Mouse (Mus musculus): Measurements from ENCODE around the gene Spata7. TPM values are rescaled to one million over a fixed set of nuclear protein-coding genes. Genes with fewer than 3 reads are reported as not detected.

Gene Spata7
- polyA plus RNA-seq, 1 experiment from 2014 or later: 14.7 TPM

GRCm38 (mm10) chr12:98683574-98683973 lies 55.6 kb downstream of the Spata7 start:
- WGBS: 20% methylated on average over 6 of the region's 6 CpGs
- H3K4me3 ChIP-seq (ENCODE audit: low read length): no peak overlapping the region
- no peaks in the 10 kb centered on the region for H3K9me3 ChIP-seq (ENCODE audit: low read length)
- ATAC-seq (ENCODE audit: low FRiP score, low TSS enrichment): peak; percentile 57
- H3K27ac ChIP-seq (ENCODE audit: low read length): no peak overlapping the region
- H3K4me1 ChIP-seq (ENCODE audit: insufficient read depth, low read length): peaks cover 3% of the 10 kb centered on the region; the same call in 1 of the 2 replicates
- no peak overlapping the region for H3K9ac ChIP-seq (replicated peaks; ENCODE audit: low read length)
- peak overlapping the region; percentile 2; the same call in 1 of the 2 replicates for H3K4me2 ChIP-seq (replicated peaks; ENCODE audit: low read depth, low read length)
- peaks cover 30% of the 10 kb centered on the region for H3K36me3 ChIP-seq (ENCODE audit: insufficient read depth, low read length)
- no peaks in the 10 kb centered on the region for H3K27me3 ChIP-seq (ENCODE audit: insufficient read depth, low read length)

DNA sequence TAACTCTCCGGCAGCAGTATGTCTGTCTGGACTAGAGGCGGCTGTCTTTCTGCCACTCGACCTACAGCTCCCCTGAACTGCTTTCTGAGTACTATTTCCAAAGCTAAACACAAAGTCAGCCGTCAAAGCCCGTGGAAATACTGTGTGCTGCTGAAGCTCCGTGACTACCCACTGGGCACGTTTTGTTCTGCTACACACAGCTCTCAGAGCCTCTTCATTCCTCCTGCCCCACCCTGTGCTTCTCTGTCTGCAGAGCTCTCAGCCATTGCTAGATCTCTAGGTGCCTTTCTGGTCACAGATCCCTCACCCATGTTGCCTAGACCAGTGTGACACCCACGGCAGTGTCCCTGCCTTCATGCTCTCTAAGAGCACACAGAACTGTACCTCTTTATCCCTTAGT lies 62.3 kb downstream of the Spata7 start:
- H3K4me2 ChIP-seq (replicated peaks; ENCODE audit: low read depth, low read length): no peak overlapping the region
- no peaks in the 10 kb centered on the region for H3K4me1 ChIP-seq (ENCODE audit: insufficient read depth, low read length)
- no peak for ATAC-seq (ENCODE audit: low FRiP score, low TSS enrichment)
- H3K9me3 ChIP-seq (ENCODE audit: low read length): no peaks in the 10 kb centered on the region
- peaks cover 36% of the 10 kb centered on the region for H3K36me3 ChIP-seq (ENCODE audit: insufficient read depth, low read length)
- H3K27me3 ChIP-seq (ENCODE audit: insufficient read depth, low read length): no peaks in the 10 kb centered on the region
- H3K27ac ChIP-seq (ENCODE audit: low read length): no peak overlapping the region
- no peak overlapping the region for H3K4me3 ChIP-seq (ENCODE audit: low read length)
- 83% methylated on average over 8 of the region's 8 CpGs for WGBS
- no peak overlapping the region for H3K9ac ChIP-seq (replicated peaks; ENCODE audit: low read length)

DNA sequence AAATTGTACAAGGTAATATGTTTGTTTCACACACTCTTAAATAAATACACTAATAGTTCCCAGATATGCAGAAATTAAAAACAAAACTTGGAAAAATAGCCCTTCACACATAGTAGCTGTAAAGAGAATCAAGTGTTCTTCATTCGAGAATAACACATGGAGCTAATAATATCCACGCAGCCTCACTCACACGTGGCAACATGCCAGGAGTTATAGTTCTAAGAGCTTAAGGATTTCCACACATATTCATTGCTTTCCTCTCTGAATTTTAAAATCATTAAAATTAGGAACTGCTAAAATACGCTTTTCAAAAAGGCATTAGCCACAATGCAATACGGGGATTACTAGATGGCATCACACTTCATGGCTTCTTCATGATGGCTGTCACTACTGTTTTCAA lies 69.2 kb downstream of the Spata7 start:
- Histone ChIP-seq H3K4me1 (ENCODE audit: insufficient read depth, low read length) (no peaks in the 10 kb centered on the region), H3K27me3 (ENCODE audit: insufficient read depth, low read length) (no peaks in the 10 kb centered on the region), H3K9me3 (ENCODE audit: low read length) (no peaks in the 10 kb centered on the region), H3K36me3 (ENCODE audit: insufficient read depth, low read length) (peaks cover 13% of the 10 kb centered on the region; the same call in 1 of the 2 replicates), H3K9ac (replicated peaks; ENCODE audit: low read length) (no peak overlapping the region), H3K4me3 (ENCODE audit: low read length) (no peak overlapping the region), H3K27ac (ENCODE audit: low read length) (no peak overlapping the region), H3K4me2 (replicated peaks; ENCODE audit: low read depth, low read length) (no peak overlapping the region)
- ATAC-seq (ENCODE audit: low FRiP score, low TSS enrichment): no peak
- 90% methylated on average over 5 of the region's 5 CpGs for WGBS

GRCm38 (mm10) chr12:98701564-98701963 lies 73.6 kb downstream of the Spata7 start:
- no peak overlapping the region for H3K9ac ChIP-seq (replicated peaks; ENCODE audit: low read length)
- H3K4me3 ChIP-seq (ENCODE audit: low read length): no peak overlapping the region
- H3K4me2 ChIP-seq (replicated peaks; ENCODE audit: low read depth, low read length): no peak overlapping the region
- no peaks in the 10 kb centered on the region for H3K4me1 ChIP-seq (ENCODE audit: insufficient read depth, low read length)
- WGBS: 92% methylated on average over 9 of the region's 9 CpGs
- H3K9me3 ChIP-seq (ENCODE audit: low read length): no peaks in the 10 kb centered on the region
- ATAC-seq (ENCODE audit: low FRiP score, low TSS enrichment): no peak
- H3K36me3 ChIP-seq (ENCODE audit: insufficient read depth, low read length): peaks cover 17% of the 10 kb centered on the region; the same call in 1 of the 2 replicates
- H3K27me3 ChIP-seq (ENCODE audit: insufficient read depth, low read length): no peaks in the 10 kb centered on the region
- H3K27ac ChIP-seq (ENCODE audit: low read length): no peak overlapping the region

DNA sequence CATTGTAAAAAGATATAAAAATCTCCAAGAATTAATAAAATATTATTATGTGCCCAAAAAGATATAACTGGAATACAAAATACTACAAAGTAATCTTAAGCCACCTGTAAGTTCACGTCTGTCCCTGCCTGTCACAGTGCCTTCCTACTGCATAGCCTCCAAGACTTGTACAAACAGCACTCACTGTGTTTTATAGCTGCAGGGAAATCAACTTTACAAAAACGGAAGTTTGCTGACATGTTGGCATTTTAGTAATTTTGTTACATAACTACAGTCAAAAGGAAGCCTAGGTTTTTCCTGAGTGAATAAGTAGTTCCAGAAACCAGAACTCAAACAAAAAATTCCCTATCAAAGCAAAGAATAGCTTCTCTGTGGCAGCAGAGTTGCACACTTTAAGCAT lies 75.6 kb downstream of the Spata7 start:
- no peak overlapping the region for H3K27ac ChIP-seq (ENCODE audit: low read length)
- no peak overlapping the region for H3K4me3 ChIP-seq (ENCODE audit: low read length)
- H3K9ac ChIP-seq (replicated peaks; ENCODE audit: low read length): no peak overlapping the region
- no peaks in the 10 kb centered on the region for H3K9me3 ChIP-seq (ENCODE audit: low read length)
- peaks cover 12% of the 10 kb centered on the region; the same call in 1 of the 2 replicates for H3K36me3 ChIP-seq (ENCODE audit: insufficient read depth, low read length)
- 78% methylated on average over 2 of the region's 2 CpGs for WGBS
- H3K4me2 ChIP-seq (replicated peaks; ENCODE audit: low read depth, low read length): no peak overlapping the region
- ATAC-seq (ENCODE audit: low FRiP score, low TSS enrichment): no peak
- H3K4me1 ChIP-seq (ENCODE audit: insufficient read depth, low read length): no peaks in the 10 kb centered on the region
- H3K27me3 ChIP-seq (ENCODE audit: insufficient read depth, low read length): no peaks in the 10 kb centered on the region

- no peaks in the 10 kb centered on the region for H3K27me3 ChIP-seq (ENCODE audit: insufficient read depth, low read length)
- no peak for ATAC-seq (ENCODE audit: low FRiP score, low TSS enrichment)
- H3K9me3 ChIP-seq (ENCODE audit: low read length): no peaks in the 10 kb centered on the region
- H3K27ac ChIP-seq (ENCODE audit: low read length): no peak overlapping the region
- no peak overlapping the region for H3K4me2 ChIP-seq (replicated peaks; ENCODE audit: low read depth, low read length)
- no peaks in the 10 kb centered on the region for H3K4me1 ChIP-seq (ENCODE audit: insufficient read depth, low read length)
- 91% methylated on average over 10 of the region's 10 CpGs for WGBS
- H3K9ac ChIP-seq (replicated peaks; ENCODE audit: low read length): no peak overlapping the region
- H3K36me3 ChIP-seq (ENCODE audit: insufficient read depth, low read length): peaks cover 11% of the 10 kb centered on the region; the same call in 1 of the 2 replicates
- no peak overlapping the region for H3K4me3 ChIP-seq (ENCODE audit: low read length)
These were observed 76.0 kb downstream of the Spata7 start for GRCm38 (mm10) chr12:98703961-98704360.

DNA sequence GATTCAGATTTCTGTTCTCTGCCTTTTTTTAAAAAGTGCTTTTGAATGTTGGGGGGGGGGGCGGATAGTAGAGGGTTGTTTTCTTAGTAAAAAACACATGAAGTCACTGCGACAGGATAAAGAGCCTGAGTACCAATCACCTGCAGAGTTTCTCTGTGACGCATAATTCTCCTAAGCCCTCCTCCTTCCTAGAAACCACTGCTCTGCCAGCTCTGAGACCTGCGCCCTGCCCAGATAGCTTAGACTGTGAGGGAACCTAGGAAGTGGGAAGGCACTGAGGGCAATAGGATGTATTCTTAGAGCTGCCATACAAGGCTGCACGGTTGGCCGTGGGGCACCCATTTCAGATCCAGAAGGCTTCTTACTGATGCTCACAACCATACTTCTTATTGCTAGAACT lies 84.9 kb downstream of the Spata7 start:
- ATAC-seq (ENCODE audit: low FRiP score, low TSS enrichment): no peak
- Histone ChIP-seq H3K27ac (ENCODE audit: low read length) (no peak overlapping the region), H3K4me2 (replicated peaks; ENCODE audit: low read depth, low read length) (no peak overlapping the region), H3K9ac (replicated peaks; ENCODE audit: low read length) (no peak overlapping the region), H3K4me3 (ENCODE audit: low read length) (no peak overlapping the region), H3K4me1 (ENCODE audit: insufficient read depth, low read length) (peaks cover 15% of the 10 kb centered on the region), H3K9me3 (ENCODE audit: low read length) (no peaks in the 10 kb centered on the region), H3K36me3 (ENCODE audit: insufficient read depth, low read length) (no peaks in the 10 kb centered on the region), H3K27me3 (ENCODE audit: insufficient read depth, low read length) (no peaks in the 10 kb centered on the region)
- WGBS: 78% methylated on average over 6 of the region's 6 CpGs

GRCm38 (mm10) chr12:98713621-98714103 lies 85.7 kb downstream of the Spata7 start:
- H3K9ac ChIP-seq (replicated peaks; ENCODE audit: low read length): no peak overlapping the region
- H3K27ac ChIP-seq (ENCODE audit: low read length): 0 out of 2 replicates have a peak overlapping the region, but pooled peaks have one; percentile 18
- no peak overlapping the region for H3K4me2 ChIP-seq (replicated peaks; ENCODE audit: low read depth, low read length)
- no peak for ATAC-seq (ENCODE audit: low FRiP score, low TSS enrichment)
- H3K9me3 ChIP-seq (ENCODE audit: low read length): no peaks in the 10 kb centered on the region
- H3K27me3 ChIP-seq (ENCODE audit: insufficient read depth, low read length): no peaks in the 10 kb centered on the region
- peaks cover 15% of the 10 kb centered on the region for H3K4me1 ChIP-seq (ENCODE audit: insufficient read depth, low read length)
- 56% methylated on average over 7 of the region's 7 CpGs for WGBS
- H3K36me3 ChIP-seq (ENCODE audit: insufficient read depth, low read length): no peaks in the 10 kb centered on the region
- no peak overlapping the region for H3K4me3 ChIP-seq (ENCODE audit: low read length)

- Histone ChIP-seq H3K4me3 (ENCODE audit: low read length) (no peak overlapping the region), H3K4me1 (ENCODE audit: insufficient read depth, low read length) (peaks cover 15% of the 10 kb centered on the region), H3K9me3 (ENCODE audit: low read length) (no peaks in the 10 kb centered on the region), H3K4me2 (replicated peaks; ENCODE audit: low read depth, low read length) (no peak overlapping the region), H3K27ac (ENCODE audit: low read length) (no peak overlapping the region), H3K9ac (replicated peaks; ENCODE audit: low read length) (no peak overlapping the region), H3K36me3 (ENCODE audit: insufficient read depth, low read length) (no peaks in the 10 kb centered on the region), H3K27me3 (ENCODE audit: insufficient read depth, low read length) (no peaks in the 10 kb centered on the region)
- ATAC-seq (ENCODE audit: low FRiP score, low TSS enrichment): no peak
- 56% methylated on average over 11 of the region's 11 CpGs for WGBS
These were observed 86.8 kb downstream of the Spata7 start for GRCm38 (mm10) chr12:98714757-98715156.

DNA sequence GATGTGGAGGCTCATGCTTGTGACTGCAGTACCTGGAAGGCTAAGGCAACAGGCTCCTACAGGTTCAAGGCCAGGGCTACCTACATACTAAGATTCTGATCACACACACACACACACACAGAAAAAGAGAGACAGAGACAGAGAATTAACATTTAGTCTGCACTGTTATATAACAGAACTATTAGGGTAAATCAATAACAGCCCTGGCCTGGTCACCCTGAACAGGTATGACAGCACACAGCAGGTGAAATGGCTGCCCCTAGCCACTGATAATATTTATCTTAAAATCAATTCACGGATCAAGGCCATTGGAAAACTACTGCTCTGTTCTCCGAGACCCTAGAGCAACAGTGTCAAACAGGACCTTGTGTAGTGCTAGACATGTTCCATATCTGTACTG lies 88.2 kb downstream of the Spata7 start:
- peaks cover 21% of the 10 kb centered on the region for H3K4me1 ChIP-seq (ENCODE audit: insufficient read depth, low read length)
- H3K36me3 ChIP-seq (ENCODE audit: insufficient read depth, low read length): no peaks in the 10 kb centered on the region
- H3K4me3 ChIP-seq (ENCODE audit: low read length): no peak overlapping the region
- H3K27ac ChIP-seq (ENCODE audit: low read length): no peak overlapping the region
- H3K9me3 ChIP-seq (ENCODE audit: low read length): no peaks in the 10 kb centered on the region
- no peaks in the 10 kb centered on the region for H3K27me3 ChIP-seq (ENCODE audit: insufficient read depth, low read length)
- ATAC-seq (ENCODE audit: low FRiP score, low TSS enrichment): peak; percentile 13; the same call in 1 of the 2 replicates
- 68% methylated on average over 2 of the region's 2 CpGs for WGBS
- no peak overlapping the region for H3K9ac ChIP-seq (replicated peaks; ENCODE audit: low read length)
- no peak overlapping the region for H3K4me2 ChIP-seq (replicated peaks; ENCODE audit: low read depth, low read length)
